Mouse (Mus musculus) liver, embryonic 13.5 days (tissue): ENCODE measurements at regions not wholly inside any gene's neighbourhood (a gene's known extent, or its start where the extent isn't known, plus 50 kb on each side); places are given as distances from the start of the nearest gene placed in this dataset.

ENCODE experiments used
- ATAC-seq: fragments of 200-750 bp; cut with Nextera tagmentation; 2 replicates; pipeline ENCODE4 v1.8.0; 2017; ENCODE audit warnings: low read depth, mild to moderate bottlenecking, moderate number of reproducible peaks, moderate library complexity
- DNase-seq: peaks from one replicate; pipeline ENCODE4 v3.0.0; 2022
- H3K27ac ChIP-seq: fragments of 300-500 bp; sonication (generic); 2 replicates; pipeline ENCODE4 v1.5.1; 2015; ENCODE audit warnings: moderate library complexity, mild to moderate bottlenecking, inconsistent platforms
- H3K27me3 ChIP-seq: fragments of 300-500 bp; sonication (generic); 2 replicates; pipeline ENCODE4 v1.6.1; 2015; ENCODE audit warnings: mild to moderate bottlenecking, inconsistent platforms
- H3K36me3 ChIP-seq: fragments of 300-500 bp; sonication (generic); 2 replicates; pipeline ENCODE4 v1.6.1; 2015; ENCODE audit warnings: mild to moderate bottlenecking, inconsistent platforms
- H3K4me1 ChIP-seq: fragments of 300-500 bp; sonication (generic); replicated peaks from 2 replicates; pipeline ENCODE4 v1.6.1; 2015; ENCODE audit warnings: inconsistent platforms
- H3K4me2 ChIP-seq: fragments of 300-500 bp; sonication (generic); 2 replicates; pipeline ENCODE4 v1.6.1; 2015; ENCODE audit warnings: inconsistent platforms, mild to moderate bottlenecking, moderate library complexity
- H3K4me3 ChIP-seq: fragments of 300-500 bp; sonication (generic); replicated peaks from 2 replicates; pipeline ENCODE4 v1.5.1; 2015; ENCODE audit warnings: mild to moderate bottlenecking, inconsistent platforms
- H3K9ac ChIP-seq: fragments of 300-500 bp; sonication (generic); 2 replicates; pipeline ENCODE4 v1.6.1; 2015; ENCODE audit warnings: mild to moderate bottlenecking, inconsistent platforms
- H3K9me3 ChIP-seq: fragments of 300-500 bp; sonication (generic); replicated peaks from 2 replicates; pipeline ENCODE4 v1.6.1; 2016; ENCODE audit warnings: inconsistent platforms
- WGBS: fragments of 180-500 bp; shearing (Covaris S2); methylation state at CpG from one replicate; pipeline ENCODE4 v1.1.7; 2015; ENCODE audit not compliant: insufficient replicate concordance; 5-methylcytosine and 5-hydroxymethylcytosine counted together

- Histone ChIP-seq H3K4me3 (no peak overlapping the region), H3K4me1 (no peaks in the 10 kb centered on the region), H3K36me3 (no peaks in the 10 kb centered on the region), H3K4me2 (no peak overlapping the region), H3K27ac (no peak overlapping the region), H3K9me3 (no peaks in the 10 kb centered on the region), H3K27me3 (no peaks in the 10 kb centered on the region), H3K9ac (no peak overlapping the region)
- ATAC-seq: no peak
- WGBS: 74% methylated on average over 28 of the region's 28 CpGs
- DNase-seq: no peak
Observed at GRCm38 (mm10) chr4:153018138-153018921, 464.3 kb downstream of the Ajap1 start.

- WGBS: 77% methylated on average over 2 of the region's 2 CpGs
- no peak overlapping the region for H3K9ac ChIP-seq
Observed at GRCm38 (mm10) chr4:153017816-153018137, 464.8 kb downstream of the Ajap1 start.

GRCm38 (mm10) chr4:153003338-153003737 is 479.3 kb downstream of the Ajap1 start:
- WGBS: 48% methylated on average over 3 of the region's 3 CpGs
- ATAC-seq (peak; percentile 64; the same call in 1 of the 2 replicates), DNase-seq (peak; percentile 7)
- H3K27me3 ChIP-seq: no peaks in the 10 kb centered on the region
- no peak overlapping the region for H3K27ac ChIP-seq
- H3K4me3 ChIP-seq: no peak overlapping the region
- H3K4me1 ChIP-seq: no peaks in the 10 kb centered on the region
- H3K9ac ChIP-seq: no peak overlapping the region
- peaks cover 18% of the 10 kb centered on the region; the same call in 1 of the 2 replicates for H3K9me3 ChIP-seq
- H3K4me2 ChIP-seq: no peak overlapping the region
- H3K36me3 ChIP-seq: no peaks in the 10 kb centered on the region

More at GRCm38 (mm10) chr4:153017816-153018137, 464.8 kb downstream of the Ajap1 start:
- Histone ChIP-seq H3K4me1 (no peaks in the 10 kb centered on the region), H3K9me3 (no peaks in the 10 kb centered on the region), H3K36me3 (no peaks in the 10 kb centered on the region), H3K27me3 (no peaks in the 10 kb centered on the region), H3K27ac (no peak overlapping the region), H3K4me2 (no peak overlapping the region), H3K4me3 (no peak overlapping the region)
- ATAC-seq (no peak), DNase-seq (no peak)

GRCm38 (mm10) chr4:153002516-153002915 is 480.1 kb downstream of the Ajap1 start:
- no peaks in the 10 kb centered on the region for H3K4me1 ChIP-seq
- WGBS: 50% methylated on average over 4 of the region's 4 CpGs
- ATAC-seq (peak; percentile 67; the same call in 1 of the 2 replicates), DNase-seq (peak; percentile 50)
- peaks cover 18% of the 10 kb centered on the region; the same call in 1 of the 2 replicates for H3K9me3 ChIP-seq
- no peaks in the 10 kb centered on the region for H3K27me3 ChIP-seq
- no peak overlapping the region for H3K9ac ChIP-seq
- H3K4me2 ChIP-seq: no peak overlapping the region
- 0 out of 2 replicates have a peak overlapping the region, but pooled peaks have one; percentile 41 for H3K27ac ChIP-seq
- H3K36me3 ChIP-seq: no peaks in the 10 kb centered on the region
- H3K4me3 ChIP-seq: no peak overlapping the region

- ATAC-seq: no peak
- Histone ChIP-seq H3K9me3 (peaks cover 18% of the 10 kb centered on the region), H3K4me1 (no peaks in the 10 kb centered on the region), H3K27me3 (no peaks in the 10 kb centered on the region), H3K36me3 (no peaks in the 10 kb centered on the region), H3K9ac (no peak overlapping the region), H3K27ac (no peak overlapping the region), H3K4me2 (no peak overlapping the region), H3K4me3 (no peak overlapping the region)
- WGBS: 75% methylated on average over 6 of the region's 6 CpGs
- no peak for DNase-seq
Observed at GRCm38 (mm10) chr4:153001761-153002160, 480.9 kb downstream of the Ajap1 start.

GRCm38 (mm10) chr4:152999526-152999925 is 483.1 kb downstream of the Ajap1 start:
- DNase-seq (no peak), ATAC-seq (no peak)
- Histone ChIP-seq H3K27ac (no peak overlapping the region), H3K4me3 (no peak overlapping the region), H3K9me3 (peaks cover 10% of the 10 kb centered on the region), H3K27me3 (no peaks in the 10 kb centered on the region), H3K9ac (no peak overlapping the region), H3K36me3 (no peaks in the 10 kb centered on the region), H3K4me1 (no peaks in the 10 kb centered on the region), H3K4me2 (no peak overlapping the region)
- WGBS: 70% methylated on average over 18 of the region's 18 CpGs

GRCm38 (mm10) chr4:152997251-152997650 is 485.4 kb downstream of the Ajap1 start:
- no peaks in the 10 kb centered on the region for H3K27me3 ChIP-seq
- no peak overlapping the region for H3K4me2 ChIP-seq
- H3K9ac ChIP-seq: no peak overlapping the region
- no peaks in the 10 kb centered on the region for H3K4me1 ChIP-seq
- ATAC-seq (no peak), DNase-seq (no peak)
- no peak overlapping the region for H3K4me3 ChIP-seq
- 59% methylated on average over 5 of the region's 5 CpGs for WGBS
- H3K36me3 ChIP-seq: no peaks in the 10 kb centered on the region
- H3K27ac ChIP-seq: no peak overlapping the region
- peaks cover 7% of the 10 kb centered on the region for H3K9me3 ChIP-seq

- no peak overlapping the region for H3K4me3 ChIP-seq
- 57% methylated on average over 2 of the region's 2 CpGs for WGBS
- H3K27me3 ChIP-seq: no peaks in the 10 kb centered on the region
Observed at GRCm38 (mm10) chr4:152996641-152997040, 486.0 kb downstream of the Ajap1 start.

GRCm38 (mm10) chr4:152995052-152995595 is 487.5 kb downstream of the Ajap1 start:
- no peak for ATAC-seq
- peaks cover 7% of the 10 kb centered on the region for H3K9me3 ChIP-seq
- no peak overlapping the region for H3K9ac ChIP-seq
- 51% methylated on average over 5 of the region's 5 CpGs for WGBS
- H3K36me3 ChIP-seq: no peaks in the 10 kb centered on the region
- H3K4me1 ChIP-seq: no peaks in the 10 kb centered on the region
- no peak overlapping the region for H3K4me3 ChIP-seq
- H3K27me3 ChIP-seq: no peaks in the 10 kb centered on the region
- no peak overlapping the region for H3K27ac ChIP-seq
- no peak for DNase-seq
- no peak overlapping the region for H3K4me2 ChIP-seq

More at GRCm38 (mm10) chr4:152996641-152997040, 486.0 kb downstream of the Ajap1 start:
- DNase-seq (no peak), ATAC-seq (no peak)
- H3K9me3 ChIP-seq: peaks cover 7% of the 10 kb centered on the region
- H3K4me2 ChIP-seq: no peak overlapping the region
- H3K27ac ChIP-seq: no peak overlapping the region
- no peak overlapping the region for H3K9ac ChIP-seq
- H3K4me1 ChIP-seq: no peaks in the 10 kb centered on the region
- H3K36me3 ChIP-seq: no peaks in the 10 kb centered on the region

- no peak for ATAC-seq
Observed at GRCm38 (mm10) chr4:152994206-152994605, 488.4 kb downstream of the Ajap1 start.

GRCm38 (mm10) chr4:152990266-152990665 is 492.3 kb downstream of the Ajap1 start:
- 74% methylated on average over 5 of the region's 5 CpGs for WGBS
- DNase-seq (no peak), ATAC-seq (no peak)

More at GRCm38 (mm10) chr4:152994206-152994605, 488.4 kb downstream of the Ajap1 start:
- Histone ChIP-seq H3K4me2 (no peak overlapping the region), H3K4me1 (no peaks in the 10 kb centered on the region), H3K4me3 (no peak overlapping the region), H3K27me3 (no peaks in the 10 kb centered on the region), H3K27ac (no peak overlapping the region), H3K36me3 (no peaks in the 10 kb centered on the region), H3K9me3 (peaks cover 4% of the 10 kb centered on the region), H3K9ac (no peak overlapping the region)
- 64% methylated on average over 3 of the region's 3 CpGs for WGBS
- peak; percentile 7 for DNase-seq

More at GRCm38 (mm10) chr4:152990266-152990665, 492.3 kb downstream of the Ajap1 start:
- H3K4me3 ChIP-seq: no peak overlapping the region
- H3K27ac ChIP-seq: no peak overlapping the region
- no peak overlapping the region for H3K9ac ChIP-seq
- no peaks in the 10 kb centered on the region for H3K27me3 ChIP-seq
- H3K9me3 ChIP-seq: 0 out of 2 replicates have a peak, but pooled peaks cover 6% of the 10 kb centered on the region
- no peaks in the 10 kb centered on the region for H3K36me3 ChIP-seq
- H3K4me1 ChIP-seq: no peaks in the 10 kb centered on the region
- H3K4me2 ChIP-seq: no peak overlapping the region
